8 mouse cellular contexts compared by ENCODE assay signal in the genomic region with DNA sequence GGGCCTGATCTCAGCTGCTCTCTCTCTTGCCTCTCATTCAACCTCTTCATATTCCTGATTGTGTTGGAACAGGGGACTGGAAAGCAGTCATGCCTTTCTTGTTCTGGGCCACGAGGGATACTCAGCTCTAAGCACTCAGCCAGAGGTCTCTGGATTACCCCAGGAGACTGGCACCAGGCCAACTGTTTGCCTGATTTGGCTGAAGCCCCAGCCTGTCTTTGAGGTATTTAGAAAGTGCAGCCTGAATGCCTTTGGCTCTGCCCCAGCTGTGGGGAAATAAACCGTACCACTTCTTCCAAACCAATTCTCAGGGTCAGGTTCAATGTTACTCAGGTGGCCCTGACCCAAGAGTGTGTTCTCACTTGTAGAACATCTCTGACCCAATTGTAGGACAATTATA.
A peak's percentile ranks its signal among the peaks of the same experiment; 100 is the strongest.
DNase-seq lines count a peak whose midpoint lies in the region; ATAC-seq and TF ChIP-seq lines count a peak whose summit lies in the region.

No protein-coding gene starts in this region.

- DNase-seq in adrenal gland, postnatal 10 days = peak; percentile 94
- peak; percentile 74 for DNase-seq in gastrocnemius, adult 2 months
- peak; percentile 91 for DNase-seq in kidney, postnatal 14 days
- DNase-seq in embryo, embryonic 11 days = no peak

- H3K9me3 ChIP-seq in intestine, embryonic 15.5 days = no peaks in the 10 kb centered on the region
- no peaks in the 10 kb centered on the region for H3K9me3 ChIP-seq in intestine, postnatal 0 days (ENCODE audit: control insufficient read depth)
- H3K9me3 ChIP-seq in midbrain, embryonic 16.5 days (replicated peaks; ENCODE audit: control insufficient read depth, low read length, poor library complexity, severe bottlenecking) = no peaks in the 10 kb centered on the region

- intact Hi-C loops in gastrocnemius, adult 2 months (cut with DNase I) = no loop called here

- no peaks in the 10 kb centered on the region for H3K27me3 ChIP-seq in intestine, embryonic 15.5 days (replicated peaks)
- H3K27me3 ChIP-seq in intestine, postnatal 0 days (replicated peaks; ENCODE audit: control insufficient read depth, insufficient read depth, low read length) = no peaks in the 10 kb centered on the region
- H3K27me3 ChIP-seq in midbrain, embryonic 16.5 days (ENCODE audit: control insufficient read depth, insufficient read depth, low read depth, low read length) = no peaks in the 10 kb centered on the region

- peak; percentile 47; the same call in 1 of the 2 replicates for ATAC-seq in intestine, embryonic 15.5 days
- ATAC-seq in intestine, postnatal 0 days = no peak
- peak; percentile 28; the same call in 1 of the 2 replicates for ATAC-seq in midbrain, embryonic 16.5 days
- ATAC-seq in megakaryocyte-erythroid progenitor cell, adult 5-6 weeks (replicated peaks; ENCODE audit: low FRiP score, low TSS enrichment, poor library complexity, severe bottlenecking) = no peak

- H3K4me3 ChIP-seq in intestine, embryonic 15.5 days (replicated peaks) = no peak overlapping the region
- no peak overlapping the region for H3K4me3 ChIP-seq in intestine, postnatal 0 days (ENCODE audit: low read depth, low read length)
- H3K4me3 ChIP-seq in gastrocnemius, adult 2 months = no peak overlapping the region
- H3K4me3 ChIP-seq in midbrain, embryonic 16.5 days (ENCODE audit: low read depth, low read length) = no peak overlapping the region

- no peak overlapping the region for H3K4me2 ChIP-seq in intestine, embryonic 15.5 days (replicated peaks)
- H3K4me2 ChIP-seq in intestine, postnatal 0 days (replicated peaks; ENCODE audit: low read depth) = no peak overlapping the region
- H3K4me2 ChIP-seq in midbrain, embryonic 16.5 days (ENCODE audit: low read length) = no peak overlapping the region

- no peak overlapping the region for H3K27ac ChIP-seq in intestine, embryonic 15.5 days
- no peak overlapping the region for H3K27ac ChIP-seq in intestine, postnatal 0 days (ENCODE audit: low read depth, low read length)
- no peak overlapping the region for H3K27ac ChIP-seq in gastrocnemius, adult 2 months
- no peak overlapping the region for H3K27ac ChIP-seq in midbrain, embryonic 16.5 days (ENCODE audit: low read length)

- no peak for TF ChIP-seq CTCF in intestine, postnatal 0 days (IDR thresholded peaks at IDR 0.05; ENCODE audit: low read depth)
- no peak for TF ChIP-seq CTCF in gastrocnemius, adult 2 months (IDR thresholded peaks at IDR 0.05)

- WGBS in intestine, embryonic 15.5 days = 47% methylated on average over 2 of the region's 2 CpGs
- 35% methylated on average over 2 of the region's 2 CpGs for WGBS in intestine, postnatal 0 days
- 37% methylated on average over 2 of the region's 2 CpGs for WGBS in midbrain, embryonic 16.5 days

- H3K36me3 ChIP-seq in intestine, embryonic 15.5 days = no peaks in the 10 kb centered on the region
- no peaks in the 10 kb centered on the region for H3K36me3 ChIP-seq in intestine, postnatal 0 days (ENCODE audit: control insufficient read depth, insufficient read depth)
- H3K36me3 ChIP-seq in midbrain, embryonic 16.5 days (ENCODE audit: control insufficient read depth, insufficient read depth, low read length) = no peaks in the 10 kb centered on the region

- no peak overlapping the region for H3K9ac ChIP-seq in intestine, embryonic 15.5 days
- H3K9ac ChIP-seq in intestine, postnatal 0 days (ENCODE audit: low read depth, low read length) = no peak overlapping the region
- H3K9ac ChIP-seq in midbrain, embryonic 16.5 days (ENCODE audit: low read depth, low read length) = no peak overlapping the region

- H3K4me1 ChIP-seq in intestine, embryonic 15.5 days (replicated peaks) = no peaks in the 10 kb centered on the region
- H3K4me1 ChIP-seq in intestine, postnatal 0 days (replicated peaks; ENCODE audit: control insufficient read depth, insufficient read depth, low read length) = no peaks in the 10 kb centered on the region
- H3K4me1 ChIP-seq in midbrain, embryonic 16.5 days (ENCODE audit: control insufficient read depth, insufficient read depth, low read length) = no peaks in the 10 kb centered on the region

Comparison
In these comparisons a context has a peak if more than half of its experiments do, and no peak if none do; other contexts are left out.
1. ATAC-seq: peak in intestine, embryonic 15.5 days (single experiment) and midbrain, embryonic 16.5 days (single experiment); none in intestine, postnatal 0 days (single experiment) and megakaryocyte-erythroid progenitor cell, adult 5-6 weeks (single experiment).